Mouse (Mus musculus) T-helper 2 cell (primary cell): ENCODE measurements at regions not wholly inside any gene's neighbourhood (a gene's known extent, or its start where the extent isn't known, plus 50 kb on each side); places are given as distances from the start of the nearest gene placed in this dataset.

Source experiments
- in situ Hi-C: fragments of 300-600 bp; cut with MboI, MseI; formaldehyde crosslinking; loops from one replicate; pipeline ENCODE4 v1.15.1; 2025; ENCODE audit warnings: high pct_unique_total_duplicates

GRCm38 (mm10) chr15:68451971-68452370 lies 1951.3 kb upstream of the Lrrc6 start:
- in situ Hi-C loops, result no loop called here

- in situ Hi-C loops, result no loop called here
Measured at GRCm38 (mm10) chr15:68445341-68445740, 1944.6 kb upstream of the Lrrc6 start.

- in situ Hi-C loops, result no loop called here
Measured at GRCm38 (mm10) chr15:68440636-68441035, 1939.9 kb upstream of the Lrrc6 start.

DNA sequence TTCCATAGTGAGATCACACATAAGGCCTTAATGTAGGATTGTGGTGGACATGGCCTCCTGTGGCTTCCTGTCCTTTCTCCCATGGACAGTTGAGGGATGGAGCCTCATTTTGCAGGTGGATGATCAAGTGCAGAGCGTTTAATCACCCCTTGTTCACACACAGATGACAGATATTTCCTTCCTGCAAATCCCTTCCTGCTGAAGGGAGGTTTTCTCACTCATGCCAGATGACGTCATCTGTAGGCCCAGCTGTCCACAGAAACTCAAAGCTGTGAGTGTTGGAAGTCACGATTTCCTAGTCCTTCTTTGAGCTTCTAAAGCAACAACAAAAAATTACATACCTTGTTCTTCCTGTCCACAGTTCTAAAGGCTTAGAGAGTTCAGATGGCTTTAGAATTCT lies 1935.3 kb upstream of the Lrrc6 start:
- in situ Hi-C loops, result no loop called here

DNA sequence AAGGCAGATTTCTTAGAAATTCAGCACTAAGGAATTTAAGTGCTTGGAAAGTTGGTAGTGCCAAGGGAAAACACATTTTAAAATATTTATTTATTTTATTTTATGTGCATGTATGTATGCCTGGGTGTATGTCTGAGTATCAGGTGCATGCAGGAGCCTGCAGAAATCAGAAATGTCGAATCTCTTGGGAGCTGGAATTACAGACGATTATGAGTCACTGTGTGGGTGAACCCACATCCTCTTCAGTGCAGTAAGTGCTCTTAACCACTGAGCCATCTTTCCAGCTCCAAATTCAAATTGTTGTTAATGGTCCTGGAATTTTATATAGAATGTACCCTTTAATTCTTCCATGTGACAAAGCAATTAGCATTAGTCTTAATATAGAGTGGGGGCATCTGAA lies 1930.5 kb upstream of the Lrrc6 start:
- in situ Hi-C loops, result no loop called here

DNA sequence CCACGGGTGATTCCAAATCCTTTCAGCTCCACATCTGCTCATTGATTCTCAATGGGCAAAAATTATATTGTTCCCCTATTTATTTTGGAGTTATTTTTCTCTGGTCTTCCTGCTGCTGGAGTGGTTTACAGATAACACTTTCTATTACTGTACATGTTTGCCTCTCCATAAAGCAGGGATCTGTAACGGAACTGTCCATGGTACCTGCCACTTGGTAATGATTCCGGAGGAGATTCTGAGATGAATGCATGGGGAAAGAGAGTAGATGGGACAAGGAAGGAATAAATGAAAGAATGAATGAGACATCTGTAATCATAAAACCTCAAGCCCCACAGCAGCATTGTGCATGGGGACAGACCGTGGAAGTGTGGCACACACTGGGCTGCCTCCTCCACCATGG lies 1929.8 kb upstream of the Lrrc6 start:
- in situ Hi-C loops, result no loop called here

DNA sequence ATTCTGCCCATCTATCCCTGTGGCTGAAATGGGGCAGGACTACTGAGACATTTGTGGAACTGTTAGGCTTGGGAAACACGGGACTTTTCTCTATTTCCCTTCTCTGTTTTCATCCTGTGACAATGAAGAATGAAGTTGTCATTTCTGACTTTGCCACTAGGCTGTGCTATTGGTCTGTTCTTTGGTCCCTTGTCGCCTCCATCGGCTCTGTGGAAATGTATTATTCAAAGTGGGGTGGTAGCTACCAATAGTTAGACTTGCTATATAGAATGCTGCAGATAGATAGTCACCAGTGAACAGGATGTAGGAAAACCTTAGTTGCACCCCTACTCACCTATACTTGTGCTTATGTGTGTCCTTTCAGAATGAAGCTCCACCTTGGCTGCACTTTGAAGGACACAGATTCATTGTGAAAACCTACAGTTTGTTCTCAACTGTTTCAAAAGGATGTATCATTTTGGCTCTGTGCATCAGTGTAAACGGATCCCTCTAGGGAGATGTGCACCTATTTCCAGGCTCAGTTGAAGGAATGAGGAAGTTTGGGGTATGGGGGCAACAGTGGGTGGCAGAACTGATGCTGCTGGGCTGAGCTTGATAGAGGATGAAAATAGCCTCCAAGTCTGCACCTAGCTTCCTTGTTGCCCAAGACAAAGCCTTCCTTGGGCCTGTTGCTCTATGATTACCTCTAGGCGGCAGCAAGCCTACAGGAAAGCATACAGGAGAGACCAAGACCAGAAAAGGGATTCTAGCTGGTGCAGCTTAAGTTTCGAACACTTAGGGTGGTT lies 1927.9 kb upstream of the Lrrc6 start:
- in situ Hi-C loops, result no loop called here

GRCm38 (mm10) chr15:68417142-68417541 lies 1916.4 kb upstream of the Lrrc6 start:
- in situ Hi-C loops, result no loop called here

DNA sequence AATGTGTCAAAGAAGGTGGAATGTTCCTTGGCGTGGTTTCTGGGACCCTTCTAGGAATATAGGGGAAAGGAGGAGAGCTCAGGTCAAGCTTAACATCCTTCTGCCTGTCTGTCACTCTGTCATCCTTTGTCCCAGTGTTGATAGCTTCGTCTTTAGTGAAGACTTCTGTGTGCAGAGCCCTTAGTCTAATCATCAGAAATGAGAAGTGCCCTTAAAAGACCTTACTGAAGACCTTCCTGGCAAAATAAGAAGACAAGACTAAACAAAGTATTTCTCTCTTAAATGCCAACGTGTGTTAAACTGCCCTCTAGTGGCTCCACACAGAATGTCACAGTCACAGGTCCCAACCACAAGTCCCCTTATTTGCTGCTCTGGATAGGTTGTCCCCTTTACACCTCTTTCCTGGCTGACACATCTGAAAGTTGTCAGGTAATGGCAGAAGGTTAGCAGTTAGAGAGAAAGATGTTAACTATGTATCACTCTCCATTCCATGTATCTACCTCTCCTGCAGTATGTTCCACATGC lies 1914.8 kb upstream of the Lrrc6 start:
- in situ Hi-C loops, result no loop called here

- in situ Hi-C loops, result no loop called here
Measured at GRCm38 (mm10) chr15:68414047-68414446, 1913.3 kb upstream of the Lrrc6 start.

GRCm38 (mm10) chr15:68412697-68413096 lies 1912.0 kb upstream of the Lrrc6 start:
- in situ Hi-C loops, result no loop called here

- in situ Hi-C loops, result no loop called here
Measured at GRCm38 (mm10) chr15:68412156-68412555, 1911.4 kb upstream of the Lrrc6 start.

DNA sequence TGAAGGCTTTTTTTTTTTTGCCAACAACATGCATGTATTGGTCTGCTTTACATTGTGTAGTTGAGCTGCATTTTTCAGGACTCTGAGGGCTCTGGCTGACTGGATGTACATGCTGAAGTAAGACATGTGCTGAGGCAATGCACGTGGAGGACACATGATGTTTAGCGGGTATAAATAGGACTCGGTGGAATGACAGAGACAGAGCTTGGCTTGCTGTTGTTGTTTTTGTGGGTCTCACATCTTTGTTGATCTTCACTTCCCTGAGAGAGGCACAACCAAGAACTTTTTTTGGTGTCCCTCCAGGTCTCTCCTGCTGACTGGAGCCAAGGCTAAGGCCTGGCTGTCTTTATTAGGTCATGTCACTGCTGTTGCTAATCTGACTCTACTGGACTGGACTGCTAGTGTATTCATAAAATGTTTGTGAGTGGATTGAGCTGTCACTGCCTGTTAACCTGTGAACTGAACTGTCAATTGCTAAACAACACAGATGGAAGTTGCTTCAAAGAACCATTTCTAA lies 1902.9 kb upstream of the Lrrc6 start:
- in situ Hi-C loops, result no loop called here

GRCm38 (mm10) chr15:68401726-68402125 lies 1901.0 kb upstream of the Lrrc6 start:
- in situ Hi-C loops, result no loop called here

- in situ Hi-C loops, result no loop called here
Measured at GRCm38 (mm10) chr15:68401006-68401405, 1900.3 kb upstream of the Lrrc6 start.

GRCm38 (mm10) chr15:68396566-68396965 lies 1895.9 kb upstream of the Lrrc6 start:
- in situ Hi-C loops, result no loop called here

- in situ Hi-C loops, result no loop called here
Measured at GRCm38 (mm10) chr15:68394749-68395148, 1894.0 kb upstream of the Lrrc6 start.

- in situ Hi-C loops, result no loop called here
Measured at GRCm38 (mm10) chr15:68394157-68394556, 1893.4 kb upstream of the Lrrc6 start.

DNA sequence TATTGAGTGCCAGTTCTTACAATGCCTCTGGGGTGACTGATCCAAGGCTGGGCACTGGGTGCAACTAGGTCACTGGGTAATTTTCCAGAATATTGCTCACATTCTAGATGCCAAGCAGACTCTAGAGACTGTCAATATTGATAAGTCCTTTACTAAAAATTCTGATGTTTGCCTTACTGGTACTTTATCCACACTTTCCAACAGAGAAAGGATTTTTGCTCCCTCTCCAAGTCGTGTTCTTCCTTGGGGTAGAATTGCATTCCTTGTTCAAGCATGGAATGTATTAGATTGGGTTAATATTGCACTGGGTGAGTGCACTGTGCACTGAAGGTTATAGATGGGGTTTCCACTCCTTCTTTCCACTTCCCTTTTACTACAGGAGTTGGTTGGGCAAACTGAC lies 1891.0 kb upstream of the Lrrc6 start:
- in situ Hi-C loops, result no loop called here

- in situ Hi-C loops, result no loop called here
Measured at GRCm38 (mm10) chr15:68389855-68390254, 1889.1 kb upstream of the Lrrc6 start.

GRCm38 (mm10) chr15:68387349-68388065 lies 1886.8 kb upstream of the Lrrc6 start:
- in situ Hi-C loops, result no loop called here

GRCm38 (mm10) chr15:68384571-68385335 lies 1884.0 kb upstream of the Lrrc6 start:
- in situ Hi-C loops, result no loop called here
